ENCODE assay signal across 23 mouse cellular contexts in the genomic region with DNA sequence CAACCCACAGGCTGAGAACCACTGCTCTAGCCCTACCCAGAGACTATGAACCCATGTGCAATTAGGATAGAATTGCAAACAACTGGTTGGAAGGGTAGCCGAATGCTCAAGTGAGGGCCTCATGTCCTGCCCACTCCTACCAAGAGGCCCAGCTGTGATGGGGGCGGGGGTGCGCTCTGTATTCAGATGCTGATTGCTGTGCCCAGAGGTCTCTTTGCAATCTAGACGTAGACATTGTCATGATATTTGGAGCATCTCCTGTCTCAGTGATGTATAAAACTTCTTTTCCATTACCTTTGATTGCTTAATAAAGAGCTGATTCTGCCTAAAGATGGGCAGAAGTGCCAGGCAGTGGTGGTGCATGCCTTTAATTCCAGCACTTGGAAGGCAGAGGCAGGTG. TPM values are rescaled to one million over a fixed set of nuclear protein-coding genes. Genes with fewer than 3 reads are reported as not detected.
"Had no signal": no experiment of that assay in that cellular context is flagged by ENCODE, and none has a peak within 500 bp of the region (broad histone marks: within the 10 kb centered on the region; RNA-seq: fewer than 3 reads in every experiment).

No protein-coding gene starts in this region.

- H3K36me3 ChIP-seq: midbrain, embryonic 10.5 days; midbrain, embryonic 12.5 days; neural tube, embryonic 13.5 days; neural tube, embryonic 15.5 days had no signal

- H3K27me3 ChIP-seq: neural tube, embryonic 15.5 days had no signal

- H3K27ac ChIP-seq: midbrain, embryonic 10.5 days; midbrain, embryonic 12.5 days; neural tube, embryonic 13.5 days; neural tube, embryonic 15.5 days had no signal

- H3K9me3 ChIP-seq: midbrain, embryonic 10.5 days; midbrain, embryonic 12.5 days; neural tube, embryonic 13.5 days; neural tube, embryonic 15.5 days had no signal

- ATAC-seq: midbrain, embryonic 16.5 days had no signal

- H3K4me2 ChIP-seq: lung, embryonic 14.5 days; midbrain, embryonic 12.5 days; neural tube, embryonic 13.5 days; neural tube, embryonic 15.5 days had no signal

- H3K4me3 ChIP-seq: midbrain, embryonic 10.5 days; midbrain, embryonic 12.5 days; myocyte; neural tube, embryonic 13.5 days; neural tube, embryonic 15.5 days had no signal

- H3K9ac ChIP-seq: lung, embryonic 14.5 days; midbrain, embryonic 12.5 days; neural tube, embryonic 13.5 days; neural tube, embryonic 15.5 days had no signal

- DNase-seq: lung, adult 18-20 months; lung, embryonic 14.5 days; lung, postnatal 10 days; lung, postnatal 4 days; midbrain, embryonic 14.5 days; retina, postnatal 1 day; right cerebral cortex, adult 18-20 months; right cerebral cortex, postnatal 25 days; right cerebral cortex, postnatal 4 days; spleen, adult 18-20 months; thymus, adult 18-20 months; thymus, postnatal 14 days; thymus, postnatal 4 days had no signal

RNA-seq across cellular contexts. Expression of gene Ccdc87, which starts 10.6 kb away (rescaled TPM):
- total RNA-seq: megakaryocyte, adult 5-6 weeks; megakaryocyte-erythroid progenitor cell, adult 5-6 weeks had no signal
- polyA plus RNA-seq: stomach, embryonic 16.5 days; thymus, postnatal 0 days had no signal
